Mouse (Mus musculus) lung, postnatal 0 days (tissue): Measurements from ENCODE around the gene Fam53a. TPM values are rescaled to one million over a fixed set of nuclear protein-coding genes. Genes with fewer than 3 reads are reported as not detected.
A peak's percentile ranks its signal among the peaks of the same experiment; 100 is the strongest.

ENCODE experiments used
- ATAC-seq: fragments of 200-750 bp; cut with Nextera tagmentation; 2 replicates; pipeline ENCODE4 v1.8.0; 2017; ENCODE audit warnings: moderate library complexity
- DNase-seq: peaks from one replicate; pipeline ENCODE4 v3.0.0-alpha.2; 2016; ENCODE audit warnings: low spot score
- H3K27ac ChIP-seq: fragments of 300-500 bp; sonication (generic); 2 replicates; pipeline ENCODE4 v1.5.1; 2014; ENCODE audit warnings: antibody characterized with exemption, mild to moderate bottlenecking, low read length, mixed read lengths
- H3K27me3 ChIP-seq: fragments of 300-500 bp; sonication (generic); replicated peaks from 2 replicates; pipeline ENCODE4 v1.6.1; 2014; ENCODE audit warnings: low read length, mixed read lengths; ENCODE audit not compliant: insufficient read depth
- H3K36me3 ChIP-seq: fragments of 300-500 bp; sonication (generic); 2 replicates; pipeline ENCODE4 v1.6.1; 2014; ENCODE audit warnings: low read length, mixed read lengths; ENCODE audit not compliant: insufficient read depth
- H3K4me1 ChIP-seq: fragments of 300-500 bp; sonication (generic); 2 replicates; pipeline ENCODE4 v1.6.1; 2014; ENCODE audit warnings: antibody characterized with exemption, low read depth, low read length, mixed read lengths; ENCODE audit not compliant: insufficient read depth
- H3K4me2 ChIP-seq: fragments of 300-500 bp; sonication (generic); replicated peaks from 2 replicates; pipeline ENCODE4 v1.6.1; 2014; ENCODE audit warnings: low read depth, mild to moderate bottlenecking, low read length, moderate library complexity, mixed read lengths
- H3K4me3 ChIP-seq: fragments of 300-500 bp; sonication (generic); 2 replicates; pipeline ENCODE4 v1.5.1; 2014; ENCODE audit warnings: low read depth, low read length
- H3K9ac ChIP-seq: fragments of 300-500 bp; sonication (generic); replicated peaks from 2 replicates; pipeline ENCODE4 v1.6.1; 2014; ENCODE audit warnings: low read depth, mild to moderate bottlenecking
- H3K9me3 ChIP-seq: fragments of 300-500 bp; sonication (generic); 2 replicates; pipeline ENCODE4 v1.6.1; 2016; ENCODE audit warnings: low read length, mixed read lengths
- CTCF ChIP-seq: IDR thresholded peaks from 2 replicates; pipeline ENCODE4 v1.5.1; 2016; ENCODE audit warnings: antibody characterized with exemption, mild to moderate bottlenecking
- EP300 ChIP-seq: IDR thresholded peaks from 2 replicates; pipeline ENCODE4 v1.6.1; 2016; ENCODE audit warnings: antibody characterized with exemption, mild to moderate bottlenecking, control low read depth
- WGBS: fragments of 180-500 bp; shearing (Covaris S2); extraction: QIAGEN DNeasy Blood & Tissue Kit; methylation state at CpG from one replicate; pipeline ENCODE4 v1.1.7; 2014; 5-methylcytosine and 5-hydroxymethylcytosine counted together
- polyA plus RNA-seq: library from polyadenylated mRNA; unstranded; fragments of >200 nt; fragmentation: Nextera tagmentation; extraction: Ambion mirVana; gene quantifications from 2 replicates; pipeline ENCODE4 v1.2.1, GENCODE M21; 2015

Gene Fam53a
- polyA plus RNA-seq, 1 experiment from 2014 or later: 46.1 TPM

GRCm38 (mm10) chr5:33627968-33628367, 1.5 kb downstream of the Fam53a start:
- Histone ChIP-seq H3K9ac (no peak overlapping the region), H3K4me1 (peaks cover 8% of the 10 kb centered on the region; the same call in 1 of the 2 replicates), H3K27me3 (no peaks in the 10 kb centered on the region), H3K27ac (no peak overlapping the region), H3K36me3 (no peaks in the 10 kb centered on the region), H3K4me2 (peak overlapping the region; percentile 91), H3K9me3 (no peaks in the 10 kb centered on the region), H3K4me3 (no peak overlapping the region)
- no peak for TF ChIP-seq CTCF
- no peak for TF ChIP-seq EP300
- DNase-seq: peak; percentile 24
- ATAC-seq: no peak
- WGBS: 23% methylated on average over 4 of the region's 4 CpGs

- TF ChIP-seq CTCF (no peak), EP300 (no peak)
- H3K9ac ChIP-seq: no peak overlapping the region
- H3K4me1 ChIP-seq: no peaks in the 10 kb centered on the region; the same call in 1 of the 2 replicates
- ATAC-seq (no peak), DNase-seq (no peak)
- 63% methylated on average over 3 of the region's 3 CpGs for WGBS
- no peak overlapping the region for H3K4me2 ChIP-seq
- H3K36me3 ChIP-seq: no peaks in the 10 kb centered on the region
- H3K27me3 ChIP-seq: no peaks in the 10 kb centered on the region
- no peaks in the 10 kb centered on the region for H3K9me3 ChIP-seq
- no peak overlapping the region for H3K4me3 ChIP-seq
- H3K27ac ChIP-seq: no peak overlapping the region
Measured at GRCm38 (mm10) chr5:33623766-33624165, 5.7 kb downstream of the Fam53a start.

- no peak overlapping the region for H3K4me3 ChIP-seq
- no peak overlapping the region for H3K27ac ChIP-seq
- H3K9me3 ChIP-seq: no peaks in the 10 kb centered on the region
- 98% methylated on average over 2 of the region's 2 CpGs for WGBS
- H3K36me3 ChIP-seq: no peaks in the 10 kb centered on the region
- H3K9ac ChIP-seq: no peak overlapping the region
- ATAC-seq: no peak
- H3K27me3 ChIP-seq: no peaks in the 10 kb centered on the region
- TF ChIP-seq CTCF: no peak
- no peak for TF ChIP-seq EP300
- no peak for DNase-seq
- no peak overlapping the region for H3K4me2 ChIP-seq
- H3K4me1 ChIP-seq: no peaks in the 10 kb centered on the region
Measured at GRCm38 (mm10) chr5:33622671-33623070, 6.8 kb downstream of the Fam53a start.

- Histone ChIP-seq H3K4me2 (no peak overlapping the region), H3K9me3 (no peaks in the 10 kb centered on the region), H3K36me3 (peaks cover 13% of the 10 kb centered on the region; the same call in 1 of the 2 replicates), H3K27me3 (no peaks in the 10 kb centered on the region), H3K27ac (no peak overlapping the region), H3K4me3 (no peak overlapping the region), H3K4me1 (no peaks in the 10 kb centered on the region), H3K9ac (no peak overlapping the region)
- TF ChIP-seq EP300: no peak
- no peak for TF ChIP-seq CTCF
- WGBS: 77% methylated on average over 6 of the region's 6 CpGs
- ATAC-seq: no peak
- DNase-seq: no peak
Measured at GRCm38 (mm10) chr5:33614391-33614790, 15.0 kb downstream of the Fam53a start.

GRCm38 (mm10) chr5:33611795-33612194, 17.6 kb downstream of the Fam53a start:
- TF ChIP-seq CTCF: no peak
- TF ChIP-seq EP300: no peak
- Histone ChIP-seq H3K36me3 (peaks cover 25% of the 10 kb centered on the region; the same call in 1 of the 2 replicates), H3K27ac (no peak overlapping the region), H3K9me3 (no peaks in the 10 kb centered on the region), H3K4me2 (no peak overlapping the region), H3K27me3 (no peaks in the 10 kb centered on the region), H3K4me3 (no peak overlapping the region), H3K4me1 (no peaks in the 10 kb centered on the region), H3K9ac (no peak overlapping the region)
- ATAC-seq (no peak), DNase-seq (no peak)
- WGBS: 88% methylated on average over 1 of the region's 1 CpGs

GRCm38 (mm10) chr5:33609226-33609625, 20.2 kb downstream of the Fam53a start:
- Histone ChIP-seq H3K9ac (no peak overlapping the region), H3K4me1 (no peaks in the 10 kb centered on the region), H3K9me3 (no peaks in the 10 kb centered on the region), H3K36me3 (peaks cover 31% of the 10 kb centered on the region; the same call in 1 of the 2 replicates), H3K4me2 (no peak overlapping the region), H3K27me3 (no peaks in the 10 kb centered on the region), H3K4me3 (no peak overlapping the region), H3K27ac (no peak overlapping the region)
- DNase-seq: no peak
- WGBS: 88% methylated on average over 1 of the region's 1 CpGs
- ATAC-seq: no peak
- no peak for TF ChIP-seq CTCF
- no peak for TF ChIP-seq EP300

- Histone ChIP-seq H3K27me3 (no peaks in the 10 kb centered on the region), H3K9ac (no peak overlapping the region), H3K4me3 (no peak overlapping the region), H3K27ac (no peak overlapping the region), H3K9me3 (no peaks in the 10 kb centered on the region), H3K4me1 (no peaks in the 10 kb centered on the region), H3K36me3 (peaks cover 29% of the 10 kb centered on the region; the same call in 1 of the 2 replicates), H3K4me2 (no peak overlapping the region)
- ATAC-seq (no peak), DNase-seq (no peak)
- TF ChIP-seq CTCF: no peak
- TF ChIP-seq EP300: no peak
- 94% methylated on average over 15 of the region's 15 CpGs for WGBS
Measured at GRCm38 (mm10) chr5:33607434-33607833, 22.0 kb downstream of the Fam53a start.
